Mouse (Mus musculus): ENCODE measurements around the gene Tmem176a. TPM values are rescaled to one million over a fixed set of nuclear protein-coding genes. Genes with fewer than 3 reads are reported as not detected.

Gene Tmem176a
- polyA plus RNA-seq, 1 experiment from 2014 or later, result 11.1 TPM

DNA sequence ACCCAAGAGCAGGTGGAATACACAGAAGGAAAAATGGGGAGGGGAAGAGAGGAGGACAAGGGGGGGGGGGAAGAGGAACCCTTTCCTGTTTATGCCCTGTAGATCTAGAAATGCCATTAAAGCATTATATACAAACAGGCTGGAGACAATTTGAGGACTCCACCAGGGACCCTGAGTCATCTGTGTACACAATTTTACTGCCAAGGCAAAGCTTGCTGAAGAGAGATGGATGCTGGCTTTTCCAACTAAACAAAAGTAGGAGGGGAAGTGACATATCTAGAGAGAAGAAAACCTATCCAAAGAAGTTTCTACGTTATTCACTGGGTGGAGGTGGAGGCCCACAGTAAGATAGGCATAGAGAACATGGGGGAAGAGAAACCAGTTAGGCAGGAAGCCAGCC lies 10.5 kb upstream of the Tmem176a start:
- Histone ChIP-seq H3K4me2 (replicated peaks) (no peak overlapping the region), H3K4me3 (no peak overlapping the region), H3K9me3 (no peaks in the 10 kb centered on the region), H3K4me1 (no peaks in the 10 kb centered on the region), H3K27ac (replicated peaks) (no peak overlapping the region), H3K27me3 (no peaks in the 10 kb centered on the region), H3K9ac (replicated peaks) (no peak overlapping the region), H3K36me3 (peaks cover 13% of the 10 kb centered on the region)
- ATAC-seq (replicated peaks), result no peak
- WGBS, result 69% methylated on average over 1 of the region's 1 CpGs

DNA sequence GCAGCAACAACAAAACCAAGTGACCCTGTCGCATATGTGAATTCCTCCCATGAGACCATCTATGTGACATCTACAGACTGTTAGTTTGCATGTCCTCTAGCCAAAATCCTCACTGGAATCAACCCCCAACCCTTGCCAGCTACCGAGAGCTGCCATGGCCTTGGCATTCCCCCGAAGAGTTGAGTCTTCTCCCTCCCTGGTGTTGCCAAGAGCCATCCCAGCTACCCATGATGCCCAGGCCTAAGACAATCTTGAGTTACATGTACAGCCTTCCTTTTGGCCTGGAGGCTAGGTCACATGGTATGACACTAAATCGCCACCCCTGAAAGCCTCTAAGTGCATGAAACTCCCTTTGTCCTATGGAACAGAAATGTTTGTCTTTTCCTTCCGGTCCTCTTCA lies 9.6 kb upstream of the Tmem176a start:
- no peak for ATAC-seq (replicated peaks)
- no peak overlapping the region for H3K9ac ChIP-seq (replicated peaks)

DNA sequence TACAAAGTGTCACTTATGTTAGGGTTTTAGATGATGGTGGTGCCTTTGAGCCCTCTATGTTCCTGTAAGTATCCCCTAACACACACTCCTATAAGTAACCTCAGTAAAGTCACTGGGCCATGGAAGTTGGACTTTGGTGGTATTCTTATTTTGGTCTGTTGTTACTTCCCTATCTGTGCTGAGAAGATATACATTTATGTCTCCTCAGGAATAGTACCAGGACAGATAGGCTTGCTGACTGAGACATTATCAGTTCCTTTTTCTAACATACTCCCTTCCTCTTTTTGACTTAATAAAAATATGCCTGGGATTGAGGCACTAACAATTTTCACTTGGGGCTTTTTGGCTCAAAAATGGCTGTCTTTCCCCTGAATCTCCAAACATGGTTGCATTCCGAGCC lies 8.3 kb upstream of the Tmem176a start:
- ATAC-seq (replicated peaks), result no peak
- Histone ChIP-seq H3K4me2 (replicated peaks) (no peak overlapping the region), H3K9ac (replicated peaks) (no peak overlapping the region), H3K4me3 (no peak overlapping the region), H3K4me1 (no peaks in the 10 kb centered on the region), H3K27ac (replicated peaks) (no peak overlapping the region), H3K27me3 (no peaks in the 10 kb centered on the region), H3K9me3 (no peaks in the 10 kb centered on the region), H3K36me3 (peaks cover 17% of the 10 kb centered on the region)
- 98% methylated on average over 1 of the region's 1 CpGs for WGBS

More for the DNA sequence above, 9.6 kb upstream of the Tmem176a start:
- H3K27ac ChIP-seq (replicated peaks), result no peak overlapping the region
- no peak overlapping the region for H3K4me3 ChIP-seq
- no peaks in the 10 kb centered on the region for H3K9me3 ChIP-seq
- H3K4me2 ChIP-seq (replicated peaks), result no peak overlapping the region
- 84% methylated on average over 5 of the region's 5 CpGs for WGBS
- no peaks in the 10 kb centered on the region for H3K27me3 ChIP-seq
- H3K4me1 ChIP-seq, result no peaks in the 10 kb centered on the region
- H3K36me3 ChIP-seq, result peaks cover 17% of the 10 kb centered on the region

DNA sequence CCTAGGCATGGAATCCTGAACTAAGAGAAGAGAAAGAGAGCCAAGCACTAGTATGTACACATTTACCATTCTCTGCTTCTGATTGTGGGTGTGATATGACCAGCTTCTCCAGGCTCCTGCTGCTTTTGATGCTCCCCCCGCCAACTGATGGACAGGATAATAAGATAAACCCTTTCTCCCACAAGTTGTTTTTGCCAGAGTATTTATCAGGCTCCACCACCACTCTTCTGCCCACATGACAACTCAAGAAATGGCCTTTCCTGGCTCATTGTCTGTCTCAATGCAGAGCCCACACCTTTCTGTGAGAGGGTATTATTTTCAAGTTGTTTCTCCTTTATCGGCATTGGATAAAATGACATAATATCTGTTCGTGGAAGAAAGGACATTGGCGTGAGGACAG lies 7.2 kb upstream of the Tmem176a start:
- no peaks in the 10 kb centered on the region for H3K27me3 ChIP-seq
- H3K4me1 ChIP-seq, result peaks cover 3% of the 10 kb centered on the region; the same call in 1 of the 2 replicates
- H3K36me3 ChIP-seq, result peaks cover 17% of the 10 kb centered on the region
- H3K27ac ChIP-seq (replicated peaks), result no peak overlapping the region
- no peak for ATAC-seq (replicated peaks)
- no peak overlapping the region for H3K4me2 ChIP-seq (replicated peaks)
- no peak overlapping the region for H3K4me3 ChIP-seq
- WGBS, result 97% methylated on average over 4 of the region's 4 CpGs
- no peaks in the 10 kb centered on the region for H3K9me3 ChIP-seq
- H3K9ac ChIP-seq (replicated peaks), result no peak overlapping the region

DNA sequence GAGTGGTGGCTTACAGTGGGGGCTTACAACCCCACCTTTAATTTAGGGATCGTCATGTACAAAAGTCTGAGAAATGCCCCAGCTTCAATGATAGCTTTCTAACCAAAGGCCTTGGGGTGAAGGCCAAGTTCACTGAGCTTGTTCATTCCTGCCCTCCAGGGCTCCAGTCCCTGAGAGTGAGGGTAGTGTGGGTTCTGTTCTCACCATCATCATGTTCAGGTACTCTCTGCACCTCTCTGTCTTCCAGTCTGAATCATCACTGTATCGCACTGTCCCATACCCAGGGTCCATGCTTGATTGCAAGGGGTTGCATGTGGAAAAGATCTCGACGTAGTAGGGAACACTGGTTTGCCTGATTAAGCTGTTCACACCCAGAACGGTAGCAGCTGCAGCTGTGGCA lies 5.5 kb upstream of the Tmem176a start:
- Histone ChIP-seq H3K27me3 (no peaks in the 10 kb centered on the region), H3K27ac (replicated peaks) (no peak overlapping the region), H3K9me3 (no peaks in the 10 kb centered on the region), H3K4me2 (replicated peaks) (no peak overlapping the region), H3K4me3 (no peak overlapping the region), H3K9ac (replicated peaks) (no peak overlapping the region), H3K4me1 (peaks cover 19% of the 10 kb centered on the region), H3K36me3 (peaks cover 17% of the 10 kb centered on the region)
- WGBS, result 87% methylated on average over 5 of the region's 5 CpGs
- no peak for ATAC-seq (replicated peaks)

DNA sequence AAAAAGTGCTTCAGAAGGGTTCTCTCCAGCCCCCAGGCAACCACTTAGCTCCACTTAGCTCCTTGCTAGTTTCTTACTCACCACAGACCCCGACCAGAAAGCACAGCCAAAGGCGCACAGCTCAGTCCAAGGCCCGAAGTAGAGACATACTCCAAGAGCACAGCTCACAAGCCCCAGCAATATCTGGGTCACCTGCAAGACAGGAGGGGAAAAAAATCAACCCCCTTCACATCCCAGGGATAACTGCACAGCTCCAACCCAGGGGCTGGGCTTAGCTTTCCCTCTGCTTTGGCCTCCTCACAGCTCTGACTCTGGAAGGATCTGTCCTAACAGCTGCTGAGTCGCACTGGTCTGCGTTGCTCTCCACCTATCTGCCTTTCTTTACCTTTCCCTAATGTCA lies 4.6 kb upstream of the Tmem176a start:
- Histone ChIP-seq H3K4me3 (no peak overlapping the region), H3K27ac (replicated peaks) (no peak overlapping the region), H3K36me3 (peaks cover 17% of the 10 kb centered on the region), H3K9ac (replicated peaks) (no peak overlapping the region), H3K27me3 (no peaks in the 10 kb centered on the region), H3K4me1 (peaks cover 28% of the 10 kb centered on the region), H3K9me3 (no peaks in the 10 kb centered on the region), H3K4me2 (replicated peaks) (no peak overlapping the region)
- ATAC-seq (replicated peaks), result no peak
- 90% methylated on average over 5 of the region's 5 CpGs for WGBS

DNA sequence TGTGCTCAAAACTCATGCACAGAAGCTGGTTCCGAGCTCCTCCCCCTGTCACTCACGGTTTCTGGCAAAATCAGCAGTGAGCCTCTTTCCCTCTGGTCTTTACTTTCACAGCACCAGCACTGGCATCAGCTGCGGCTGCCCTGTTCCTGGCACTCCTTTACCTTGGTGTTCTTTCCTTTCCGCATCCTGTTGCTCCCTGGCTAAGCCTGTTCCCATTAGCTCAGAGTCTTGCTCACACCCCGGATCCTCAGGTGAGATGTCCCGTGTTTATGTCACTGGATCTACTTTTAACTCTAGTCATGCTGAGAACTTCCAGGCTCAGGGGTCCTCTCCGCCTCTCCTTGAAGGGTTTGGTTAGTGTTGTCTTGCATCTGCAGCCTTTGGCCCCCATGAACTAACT lies 3.2 kb upstream of the Tmem176a start:
- Histone ChIP-seq H3K27ac (replicated peaks) (no peak overlapping the region), H3K4me2 (replicated peaks) (no peak overlapping the region), H3K27me3 (no peaks in the 10 kb centered on the region), H3K36me3 (peaks cover 17% of the 10 kb centered on the region), H3K9ac (replicated peaks) (no peak overlapping the region), H3K4me1 (peaks cover 40% of the 10 kb centered on the region), H3K4me3 (no peak overlapping the region), H3K9me3 (no peaks in the 10 kb centered on the region)
- WGBS, result 80% methylated on average over 7 of the region's 7 CpGs
- no peak for ATAC-seq (replicated peaks)

DNA sequence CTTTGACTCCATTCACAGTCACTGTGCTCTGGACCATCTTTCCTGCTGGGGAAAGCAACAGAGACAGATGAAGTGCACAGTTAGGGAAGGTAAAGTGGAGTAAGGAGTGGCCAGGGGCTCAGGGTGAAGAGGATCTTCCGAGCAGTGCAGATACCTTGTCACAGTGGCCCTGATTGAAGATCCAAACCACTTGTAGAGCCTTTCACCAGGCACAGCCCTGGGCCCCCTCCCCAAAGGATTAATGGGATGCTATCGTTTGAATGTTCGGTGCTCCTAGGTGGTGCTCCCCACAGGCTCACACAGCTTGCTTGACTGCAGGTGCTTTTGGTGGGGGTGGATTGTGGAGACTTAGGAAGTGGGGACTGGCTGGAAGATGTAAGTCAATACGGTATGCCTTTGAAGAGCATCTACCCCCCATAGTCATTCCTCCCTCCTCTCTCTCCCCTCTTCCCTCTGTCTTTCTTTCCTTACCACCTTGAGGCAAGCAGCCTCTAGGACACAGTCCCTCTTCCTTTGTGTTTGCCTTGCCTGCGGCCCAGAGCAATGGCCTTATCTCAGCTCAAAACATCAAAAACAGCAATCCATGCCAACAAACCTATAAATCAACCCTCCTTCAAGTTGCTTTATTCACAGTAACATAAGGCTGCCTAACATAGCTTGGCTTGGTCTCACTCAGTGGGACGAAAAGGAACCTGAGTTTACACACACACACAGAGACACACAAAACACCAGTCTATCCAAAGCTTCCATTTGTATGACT lies 2.2 kb upstream of the Tmem176a start:
- Histone ChIP-seq H3K36me3 (peaks cover 9% of the 10 kb centered on the region), H3K27me3 (no peaks in the 10 kb centered on the region), H3K4me1 (peaks cover 40% of the 10 kb centered on the region), H3K4me2 (replicated peaks) (0 out of 2 replicates have a peak overlapping the region, but pooled peaks have one; percentile 43), H3K9ac (replicated peaks) (no peak overlapping the region), H3K27ac (replicated peaks) (no peak overlapping the region), H3K4me3 (no peak overlapping the region), H3K9me3 (no peaks in the 10 kb centered on the region)
- WGBS, result 72% methylated on average over 6 of the region's 6 CpGs
- ATAC-seq (replicated peaks), result no peak

DNA sequence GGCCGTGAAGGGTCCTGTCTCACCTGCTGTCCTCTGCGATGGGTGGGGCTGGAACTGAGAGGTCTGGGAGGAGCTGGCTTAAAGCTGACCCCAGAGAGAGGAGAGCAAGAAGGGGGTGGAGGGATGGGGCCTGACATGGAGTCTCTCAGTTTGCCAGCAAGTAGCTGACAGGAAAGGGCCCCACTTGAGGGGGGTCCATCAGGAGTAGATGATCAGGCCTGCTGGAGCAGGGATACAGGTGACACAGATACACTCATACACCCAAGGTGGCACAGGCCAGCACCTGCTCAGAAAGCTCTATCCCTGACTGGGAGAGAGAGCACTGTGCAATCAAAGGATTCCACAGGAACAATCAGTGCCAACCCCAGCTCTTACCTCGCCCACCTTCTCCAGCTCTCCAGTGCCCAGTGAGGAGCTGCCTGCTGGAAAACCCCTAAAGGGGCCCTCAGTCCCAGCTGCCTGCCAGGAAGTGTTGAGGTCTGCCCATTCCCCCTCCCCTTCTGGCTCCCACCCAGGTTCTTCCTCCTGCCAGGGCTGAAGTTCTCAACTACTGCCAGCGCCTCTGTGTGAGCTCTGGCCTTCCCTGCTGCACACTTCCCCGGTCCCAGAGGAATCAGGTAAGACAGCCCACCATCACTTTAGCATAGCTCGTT lies 380 bp downstream of the Tmem176a start, which contains the start of gene Tmem176b:
TSS of gene Tmem176b (minus strand) at position 524 of the 653 bp plus-strand sequence.
- Histone ChIP-seq H3K27ac (replicated peaks) (peak within 1 kb of the TSS; percentile 80), H3K9me3 (no peaks in the 10 kb centered on the region), H3K27me3 (no peaks in the 10 kb centered on the region), H3K36me3 (no peaks in the 10 kb centered on the region), H3K4me3 (peak within 1 kb of the TSS; percentile 38), H3K4me1 (peaks cover 40% of the 10 kb centered on the region), H3K9ac (replicated peaks) (peak within 1 kb of the TSS; percentile 38), H3K4me2 (replicated peaks) (peak within 1 kb of the TSS; percentile 43)
- peak; percentile 94 for ATAC-seq (replicated peaks)
- 0% methylated on average over 6 of the region's 6 CpGs for WGBS

DNA sequence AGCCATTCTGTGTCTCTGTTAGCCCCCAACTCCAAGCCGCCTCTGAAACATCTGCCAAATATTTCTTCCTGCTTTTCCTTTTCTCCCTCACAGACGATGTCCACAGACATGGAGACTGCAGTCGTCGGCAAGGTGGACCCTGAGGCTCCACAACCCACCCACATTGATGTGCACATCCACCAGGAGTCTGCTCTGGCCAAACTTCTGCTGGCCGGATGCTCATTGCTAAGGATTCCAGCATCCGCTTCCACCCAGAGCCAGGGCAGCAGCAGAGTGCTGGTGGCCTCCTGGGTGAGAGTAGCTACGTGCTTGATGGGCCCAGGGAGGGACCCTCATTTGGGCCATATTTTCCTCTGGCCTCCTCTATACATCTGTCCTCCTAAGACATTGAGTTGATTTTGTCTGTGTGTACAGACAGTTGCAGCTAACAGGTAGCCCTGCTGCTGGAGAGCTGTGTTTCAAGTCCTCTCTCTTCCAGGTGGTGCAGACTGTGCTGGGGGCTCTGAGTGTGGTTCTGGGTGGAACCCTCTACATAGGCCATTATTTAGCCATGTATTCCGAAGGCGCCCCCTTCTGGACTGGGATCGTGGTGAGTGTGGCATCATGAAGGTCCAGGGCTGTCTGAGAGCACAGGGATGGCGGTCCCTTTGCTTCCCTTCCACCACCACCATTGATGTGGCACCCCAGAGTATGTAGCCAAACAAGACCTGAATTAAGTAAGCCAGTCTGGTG lies 1.6 kb downstream of the Tmem176a start:
- Histone ChIP-seq H3K9me3 (no peaks in the 10 kb centered on the region), H3K36me3 (no peaks in the 10 kb centered on the region), H3K27me3 (no peaks in the 10 kb centered on the region), H3K9ac (replicated peaks) (no peak overlapping the region), H3K27ac (replicated peaks) (no peak overlapping the region), H3K4me2 (replicated peaks) (0 out of 2 replicates have a peak overlapping the region, but pooled peaks have one; percentile 43), H3K4me1 (peaks cover 40% of the 10 kb centered on the region), H3K4me3 (no peak overlapping the region)
- 75% methylated on average over 11 of the region's 11 CpGs for WGBS
- ATAC-seq (replicated peaks), result no peak

DNA sequence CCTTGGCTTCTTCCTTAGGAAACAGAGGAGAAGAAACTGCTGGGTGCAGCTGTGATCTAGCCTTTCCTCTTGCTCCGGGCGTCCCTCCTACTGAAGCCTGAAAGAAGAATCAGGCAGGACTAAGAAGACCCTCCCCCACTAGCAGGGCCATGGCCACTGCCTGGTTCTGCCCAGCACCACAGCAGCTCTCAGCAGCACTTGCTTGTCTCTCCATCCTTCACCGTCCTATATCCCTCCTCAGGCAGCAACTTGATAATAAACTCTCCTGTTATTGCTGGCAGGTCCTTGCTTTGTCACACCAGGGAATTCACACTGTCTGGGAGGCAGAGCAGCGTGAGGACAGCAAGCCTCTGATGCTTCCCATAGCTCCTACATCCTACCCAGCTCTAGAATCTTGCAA lies 4.4 kb downstream of the Tmem176a start:
- ATAC-seq (replicated peaks), result no peak

More for the DNA sequence above, 4.4 kb downstream of the Tmem176a start:
- peaks cover 23% of the 10 kb centered on the region for H3K4me1 ChIP-seq
- H3K4me2 ChIP-seq (replicated peaks), result no peak overlapping the region
- no peak overlapping the region for H3K4me3 ChIP-seq
- no peak overlapping the region for H3K27ac ChIP-seq (replicated peaks)
- no peaks in the 10 kb centered on the region for H3K9me3 ChIP-seq
- 66% methylated on average over 4 of the region's 4 CpGs for WGBS
- H3K36me3 ChIP-seq, result no peaks in the 10 kb centered on the region
- no peaks in the 10 kb centered on the region for H3K27me3 ChIP-seq
- H3K9ac ChIP-seq (replicated peaks), result no peak overlapping the region

Measured in forebrain, embryonic 15.5 days (tissue).